Mouse (Mus musculus): Measurements from ENCODE around the gene Gprin2.

Gprin2 gene

GRCm38 (mm10) chr14:34201231-34202035, at the start of gene Gprin2:
Gprin2 (minus strand) TSS chr14:34201653.
- no peak for DNase-seq (ENCODE audit: extremely low read depth, insufficient read length, low spot score)

GRCm38 (mm10) chr14:34240676-34241075, 39.2 kb upstream of the Gprin2 start:
- DNase-seq (ENCODE audit: extremely low read depth, insufficient read length, low spot score), result no peak

GRCm38 (mm10) chr14:34240263-34240662, 38.8 kb upstream of the Gprin2 start:
- no peak for DNase-seq (ENCODE audit: extremely low read depth, insufficient read length, low spot score)

- peak; percentile 43 for DNase-seq (ENCODE audit: extremely low read depth, insufficient read length, low spot score)
Measured at GRCm38 (mm10) chr14:34234630-34235380, 33.4 kb upstream of the Gprin2 start.

- no peak for DNase-seq (ENCODE audit: extremely low read depth, insufficient read length, low spot score)
Measured at GRCm38 (mm10) chr14:34233846-34234245, 32.4 kb upstream of the Gprin2 start.

- no peak for DNase-seq (ENCODE audit: extremely low read depth, insufficient read length, low spot score)
Measured at GRCm38 (mm10) chr14:34232866-34233680, 31.6 kb upstream of the Gprin2 start.

- DNase-seq (ENCODE audit: extremely low read depth, insufficient read length, low spot score), result no peak
Measured at GRCm38 (mm10) chr14:34232340-34232739, 30.9 kb upstream of the Gprin2 start.

- DNase-seq (ENCODE audit: extremely low read depth, insufficient read length, low spot score), result peak; percentile 74
Measured at GRCm38 (mm10) chr14:34228830-34229506, 27.5 kb upstream of the Gprin2 start.

- no peak for DNase-seq (ENCODE audit: extremely low read depth, insufficient read length, low spot score)
Measured at GRCm38 (mm10) chr14:34227981-34228380, 26.5 kb upstream of the Gprin2 start.

- DNase-seq (ENCODE audit: extremely low read depth, insufficient read length, low spot score), result no peak
Measured at GRCm38 (mm10) chr14:34226566-34226965, 25.1 kb upstream of the Gprin2 start.

GRCm38 (mm10) chr14:34225986-34226385, 24.5 kb upstream of the Gprin2 start:
- no peak for DNase-seq (ENCODE audit: extremely low read depth, insufficient read length, low spot score)

GRCm38 (mm10) chr14:34223362-34223898, 22.0 kb upstream of the Gprin2 start:
- DNase-seq (ENCODE audit: extremely low read depth, insufficient read length, low spot score), result no peak

- DNase-seq (ENCODE audit: extremely low read depth, insufficient read length, low spot score), result no peak
Measured at GRCm38 (mm10) chr14:34221416-34222077, 20.1 kb upstream of the Gprin2 start.

- DNase-seq (ENCODE audit: extremely low read depth, insufficient read length, low spot score), result no peak
Measured at GRCm38 (mm10) chr14:34220426-34220825, 19.0 kb upstream of the Gprin2 start.

GRCm38 (mm10) chr14:34219786-34220198, 18.3 kb upstream of the Gprin2 start:
- no peak for DNase-seq (ENCODE audit: extremely low read depth, insufficient read length, low spot score)

- DNase-seq (ENCODE audit: extremely low read depth, insufficient read length, low spot score), result no peak
Measured at GRCm38 (mm10) chr14:34219295-34219694, 17.8 kb upstream of the Gprin2 start, which contains the start of gene Syt15. Syt15 (plus strand) TSS chr14:34219595.

GRCm38 (mm10) chr14:34215451-34216127, 14.1 kb upstream of the Gprin2 start:
- DNase-seq (ENCODE audit: extremely low read depth, insufficient read length, low spot score), result no peak

- DNase-seq (ENCODE audit: extremely low read depth, insufficient read length, low spot score), result no peak
Measured at GRCm38 (mm10) chr14:34209942-34210341, 8.5 kb upstream of the Gprin2 start.

GRCm38 (mm10) chr14:34209080-34209479, 7.6 kb upstream of the Gprin2 start:
- DNase-seq (ENCODE audit: extremely low read depth, insufficient read length, low spot score), result no peak
